Mouse (Mus musculus): ENCODE data around the gene Cep350.

Gene Cep350

GRCm38 (mm10) chr1:155805607-155806006, 167.4 kb downstream of the Cep350 start:
- no peak for DNase-seq

GRCm38 (mm10) chr1:155801014-155801991, 171.8 kb downstream of the Cep350 start:
- no peak for DNase-seq

- no peak for DNase-seq
Observed at GRCm38 (mm10) chr1:155798000-155798399, 175.1 kb downstream of the Cep350 start.

- DNase-seq, result no peak
Observed at GRCm38 (mm10) chr1:155797425-155797824, 175.6 kb downstream of the Cep350 start.

- DNase-seq, result no peak
Observed at GRCm38 (mm10) chr1:155796757-155797405, 176.2 kb downstream of the Cep350 start.

GRCm38 (mm10) chr1:155795791-155796233, 177.2 kb downstream of the Cep350 start:
- no peak for DNase-seq

All from retina, postnatal 1 day (tissue).